Mouse (Mus musculus) embryo, embryonic 10.5 days (tissue): ENCODE data around the gene Rnps1.

ENCODE experiments used
- DNase-seq: peaks from one replicate; pipeline ENCODE4 v3.0.0-alpha.2; 2015; ENCODE audit warnings: low spot score

Gene Rnps1

DNA sequence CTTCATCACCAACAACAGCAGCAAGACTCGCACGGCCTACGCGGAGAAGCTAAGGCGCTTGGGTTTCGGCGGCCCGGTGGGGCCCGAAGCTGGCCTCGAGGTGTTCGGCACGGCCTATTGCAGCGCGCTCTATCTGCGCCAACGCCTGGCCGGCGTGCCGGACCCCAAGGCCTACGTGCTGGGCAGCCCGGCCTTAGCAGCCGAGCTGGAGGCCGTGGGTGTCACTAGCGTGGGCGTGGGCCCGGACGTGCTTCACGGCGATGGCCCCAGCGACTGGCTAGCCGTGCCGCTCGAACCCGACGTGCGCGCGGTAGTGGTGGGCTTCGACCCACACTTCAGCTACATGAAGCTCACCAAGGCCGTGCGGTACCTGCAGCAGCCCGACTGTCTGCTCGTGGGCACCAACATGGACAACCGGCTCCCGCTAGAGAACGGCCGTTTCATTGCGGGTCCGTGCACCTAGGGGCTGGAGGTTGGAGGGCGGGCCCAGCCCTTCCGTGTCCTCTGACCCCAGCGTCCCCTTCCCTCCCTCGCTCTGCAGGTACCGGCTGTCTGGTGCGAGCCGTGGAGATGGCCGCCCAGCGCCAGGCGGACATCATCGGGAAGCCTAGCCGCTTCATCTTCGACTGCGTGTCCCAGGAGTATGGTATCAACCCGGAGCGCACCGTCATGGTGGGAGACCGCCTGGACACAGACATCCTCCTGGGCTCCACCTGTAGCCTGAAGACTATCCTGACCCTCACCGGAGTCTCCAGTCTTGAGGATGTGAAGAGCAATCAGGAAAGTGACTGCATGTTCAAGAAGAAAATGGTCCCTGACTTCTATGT is 56.5 kb downstream of the Rnps1 start:
- peak; percentile 34 for DNase-seq

DNA sequence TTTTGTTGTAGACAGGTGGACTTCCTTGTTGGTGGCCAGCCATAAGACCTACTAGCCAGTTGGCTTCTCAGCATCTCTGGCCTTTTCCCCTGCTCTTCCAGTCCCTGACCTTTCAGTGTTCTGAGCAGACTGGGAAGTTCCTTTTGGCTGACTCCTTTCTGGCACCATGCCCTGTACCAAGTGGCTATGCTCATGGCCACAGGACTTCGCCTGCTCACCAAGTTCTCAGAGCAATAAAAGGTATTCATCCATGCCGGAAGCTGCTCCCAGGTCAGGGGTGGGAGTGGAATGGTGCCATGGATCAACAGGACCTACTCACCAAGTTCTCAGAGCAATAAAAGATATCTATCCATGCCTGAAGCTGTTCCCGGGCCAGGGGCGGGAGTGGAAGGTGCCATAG is 58.1 kb downstream of the Rnps1 start:
- DNase-seq: no peak

DNA sequence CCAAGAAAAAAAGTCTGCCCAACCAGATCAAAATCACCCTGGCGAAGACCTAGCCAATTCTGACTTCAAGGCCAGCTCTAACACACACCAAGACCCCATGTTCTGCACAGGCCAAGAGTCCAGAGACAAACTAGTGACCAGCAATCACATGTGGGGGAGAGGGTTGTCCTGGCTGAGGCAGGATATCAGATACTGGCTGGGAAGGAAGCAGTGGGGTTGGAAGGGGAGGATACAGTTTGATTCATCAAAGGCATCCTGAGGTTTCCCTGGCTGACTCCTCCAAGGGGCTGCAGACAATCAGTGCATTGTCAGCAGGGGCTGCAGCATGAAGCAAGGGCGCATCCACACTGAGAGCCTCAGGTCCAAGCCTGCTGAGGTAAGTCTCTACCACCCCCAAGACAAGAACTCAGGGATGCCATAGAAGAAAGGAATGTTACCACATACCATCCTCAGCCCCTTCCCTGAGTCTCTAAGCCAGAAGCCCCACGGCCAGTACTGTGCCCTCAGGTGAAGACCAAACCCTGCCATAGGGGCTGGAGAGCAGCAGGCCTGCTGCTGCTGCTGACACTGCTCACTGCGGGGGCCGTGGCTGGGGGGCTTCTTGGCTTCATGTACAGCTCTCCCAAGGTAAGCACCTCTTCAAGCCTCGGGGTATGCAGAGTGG is 59.4 kb downstream of the Rnps1 start, which contains the start of gene Bricd5:
Gene Bricd5, plus strand, starts transcription at position 273 of the 664 bp plus-strand sequence.
- no peak for DNase-seq

DNA sequence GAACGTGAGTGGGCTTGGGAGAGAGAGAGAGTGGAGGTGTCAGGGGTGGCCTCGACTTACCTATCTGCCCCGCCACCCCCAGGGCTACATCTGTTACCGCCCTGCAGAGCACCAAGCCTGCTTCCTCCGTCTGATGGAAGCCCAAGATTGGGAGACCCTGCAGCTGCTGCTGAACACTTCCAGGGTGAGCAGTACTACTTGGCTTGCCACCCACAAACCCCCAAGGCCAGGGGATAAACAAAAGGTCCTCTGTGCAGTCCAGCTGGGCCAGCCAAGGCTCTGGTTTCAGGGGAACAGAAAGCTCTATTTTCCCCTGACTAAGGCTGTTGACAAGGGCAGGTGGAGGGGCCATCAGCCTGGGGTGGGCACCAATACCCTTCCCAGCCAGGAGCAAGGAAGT is 60.2 kb downstream of the Rnps1 start:
- DNase-seq: no peak
